Mouse (Mus musculus): ENCODE data around the gene Immp2l. TPM values are rescaled to one million over a fixed set of nuclear protein-coding genes. Genes with fewer than 3 reads are reported as not detected.

Gene Immp2l
- total RNA-seq, 2 experiments from 2014 or later, result 10.8 to 12.0 TPM

- no peak for DNase-seq (ENCODE audit: low spot score)
Measured at GRCm38 (mm10) chr12:41313391-41313790, 289.5 kb downstream of the Immp2l start.

- DNase-seq (ENCODE audit: low spot score), result no peak
Measured at GRCm38 (mm10) chr12:41314811-41315461, 291.0 kb downstream of the Immp2l start.

GRCm38 (mm10) chr12:41315871-41316270 is 292.0 kb downstream of the Immp2l start:
- no peak for DNase-seq (ENCODE audit: low spot score)

- DNase-seq (ENCODE audit: low spot score), result no peak
Measured at GRCm38 (mm10) chr12:41316426-41316825, 292.5 kb downstream of the Immp2l start.

GRCm38 (mm10) chr12:41317431-41317830 is 293.5 kb downstream of the Immp2l start:
- no peak for DNase-seq (ENCODE audit: low spot score)

- no peak for DNase-seq (ENCODE audit: low spot score)
Measured at GRCm38 (mm10) chr12:41322018-41322417, 298.1 kb downstream of the Immp2l start.

GRCm38 (mm10) chr12:41324418-41324817 is 300.5 kb downstream of the Immp2l start:
- no peak for DNase-seq (ENCODE audit: low spot score)

GRCm38 (mm10) chr12:41325756-41326155 is 301.9 kb downstream of the Immp2l start:
- DNase-seq (ENCODE audit: low spot score), result no peak

GRCm38 (mm10) chr12:41330988-41331671 is 307.2 kb downstream of the Immp2l start:
- no peak for DNase-seq (ENCODE audit: low spot score)

GRCm38 (mm10) chr12:41345621-41346020 is 321.7 kb downstream of the Immp2l start:
- no peak for DNase-seq (ENCODE audit: low spot score)

GRCm38 (mm10) chr12:41347494-41347893 is 323.6 kb downstream of the Immp2l start:
- DNase-seq (ENCODE audit: low spot score), result no peak

GRCm38 (mm10) chr12:41349386-41349785 is 325.5 kb downstream of the Immp2l start:
- DNase-seq (ENCODE audit: low spot score), result no peak

- DNase-seq (ENCODE audit: low spot score), result no peak
Measured at GRCm38 (mm10) chr12:41349814-41350213, 325.9 kb downstream of the Immp2l start.

- no peak for DNase-seq (ENCODE audit: low spot score)
Measured at GRCm38 (mm10) chr12:41351275-41351674, 327.4 kb downstream of the Immp2l start.

GRCm38 (mm10) chr12:41354857-41355256 is 331.0 kb downstream of the Immp2l start:
- no peak for DNase-seq (ENCODE audit: low spot score)

- no peak for DNase-seq (ENCODE audit: low spot score)
Measured at GRCm38 (mm10) chr12:41356040-41356439, 332.1 kb downstream of the Immp2l start.

GRCm38 (mm10) chr12:41386685-41387084 is 362.8 kb downstream of the Immp2l start:
- no peak for DNase-seq (ENCODE audit: low spot score)

GRCm38 (mm10) chr12:41394231-41394630 is 370.3 kb downstream of the Immp2l start:
- no peak for DNase-seq (ENCODE audit: low spot score)

GRCm38 (mm10) chr12:41401136-41401535 is 377.2 kb downstream of the Immp2l start:
- DNase-seq (ENCODE audit: low spot score), result no peak

- no peak for DNase-seq (ENCODE audit: low spot score)
Measured at GRCm38 (mm10) chr12:41401923-41402322, 378.0 kb downstream of the Immp2l start.

- DNase-seq (ENCODE audit: low spot score), result peak; percentile 38
Measured at GRCm38 (mm10) chr12:41409431-41409830, 385.5 kb downstream of the Immp2l start.

- DNase-seq (ENCODE audit: low spot score), result no peak
Measured at GRCm38 (mm10) chr12:41416635-41417034, 392.7 kb downstream of the Immp2l start.

GRCm38 (mm10) chr12:41417099-41417498 is 393.2 kb downstream of the Immp2l start:
- DNase-seq (ENCODE audit: low spot score), result no peak

Measured in gastrocnemius, adult 18-20 months (tissue).